Mouse (Mus musculus) stomach, embryonic 14.5 days (tissue): Measurements from ENCODE around the gene Ldb1. TPM values are rescaled to one million over a fixed set of nuclear protein-coding genes. Genes with fewer than 3 reads are reported as not detected.

Experiments used
- ATAC-seq: fragments of 200-750 bp; cut with Nextera tagmentation; 2 replicates; pipeline ENCODE4 v1.8.0; 2017; ENCODE audit warnings: low read depth, moderate TSS enrichment; ENCODE audit not compliant: insufficient number of reproducible peaks, insufficient read depth, low FRiP score
- H3K27ac ChIP-seq: fragments of 300-500 bp; sonication (generic); 2 replicates; pipeline ENCODE4 v1.5.1; 2014; ENCODE audit warnings: mild to moderate bottlenecking, low read length, moderate library complexity, mixed read lengths
- H3K27me3 ChIP-seq: fragments of 300-500 bp; sonication (generic); 2 replicates; pipeline ENCODE4 v1.6.1; 2014; ENCODE audit warnings: low read length, control low read depth, mixed read lengths; ENCODE audit not compliant: control insufficient read depth, insufficient read depth
- H3K36me3 ChIP-seq: fragments of 300-500 bp; sonication (generic); 2 replicates; pipeline ENCODE4 v1.6.1; 2014; ENCODE audit warnings: mild to moderate bottlenecking, control low read depth, low read length, moderate library complexity, mixed read lengths; ENCODE audit not compliant: control insufficient read depth, insufficient read depth
- H3K4me1 ChIP-seq: fragments of 300-500 bp; sonication (generic); 2 replicates; pipeline ENCODE4 v1.6.1; 2014; ENCODE audit warnings: low read length, control low read depth, mixed read lengths; ENCODE audit not compliant: control insufficient read depth, insufficient read depth
- H3K4me2 ChIP-seq: fragments of 300-500 bp; sonication (generic); replicated peaks from 2 replicates; pipeline ENCODE4 v1.6.1; 2014; ENCODE audit warnings: low read depth, low read length, control low read depth
- H3K4me3 ChIP-seq: fragments of 300-500 bp; sonication (generic); 2 replicates; pipeline ENCODE4 v1.5.1; 2014; ENCODE audit warnings: low read depth, low read length, control low read depth
- H3K9ac ChIP-seq: fragments of 300-500 bp; sonication (generic); replicated peaks from 2 replicates; pipeline ENCODE4 v1.6.1; 2014; ENCODE audit warnings: low read depth, mild to moderate bottlenecking, control low read depth, low read length, moderate library complexity, mixed read lengths
- H3K9me3 ChIP-seq: fragments of 300-500 bp; sonication (generic); 2 replicates; pipeline ENCODE4 v1.6.1; 2016; ENCODE audit warnings: low read depth, low read length, control low read depth; ENCODE audit not compliant: control insufficient read depth
- WGBS: fragments of 180-500 bp; shearing (Covaris S2); extraction: QIAGEN DNeasy Blood & Tissue Kit; methylation state at CpG from one replicate; pipeline ENCODE4 v1.1.7; 2014; 5-methylcytosine and 5-hydroxymethylcytosine counted together
- polyA plus RNA-seq: library from polyadenylated mRNA; unstranded; fragments of >200 nt; fragmentation: Nextera tagmentation; extraction: Ambion mirVana; gene quantifications from 2 replicates; pipeline ENCODE4 v1.2.1, GENCODE M21; 2014

Gene Ldb1
- polyA plus RNA-seq, 1 experiment from 2014 or later: 75.9 TPM

DNA sequence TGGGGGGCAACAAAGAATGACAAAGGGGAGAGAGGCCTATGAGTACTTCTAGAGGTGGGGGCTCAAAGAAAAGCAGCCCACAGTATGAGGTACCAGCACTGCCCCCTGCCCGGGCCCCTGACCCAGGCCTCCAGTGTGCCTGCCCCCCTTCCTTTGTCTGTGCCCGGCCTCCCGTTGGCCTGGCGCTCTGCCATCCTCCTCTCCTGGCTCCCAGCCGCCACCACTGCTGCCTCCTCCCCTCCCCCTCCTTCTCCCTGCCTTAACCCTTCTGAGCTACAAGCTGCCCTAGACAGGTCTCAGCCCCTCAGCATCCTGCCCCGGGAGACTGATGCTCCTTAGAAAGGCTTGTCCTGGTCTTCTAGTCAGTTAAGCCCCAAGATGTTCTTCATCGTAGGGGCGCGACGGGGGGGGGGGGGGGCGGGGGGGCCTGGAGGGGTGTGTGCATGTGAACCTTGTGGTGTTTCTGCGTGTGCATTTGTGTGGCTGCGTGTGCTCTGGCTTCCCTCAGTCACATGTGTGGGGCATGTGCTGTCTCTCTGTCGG is 3.0 kb downstream of the Ldb1 start:
- Histone ChIP-seq H3K9ac (peak overlapping the region; percentile 26; the same call in 1 of the 2 replicates), H3K4me3 (peak overlapping the region; percentile 27), H3K36me3 (no peaks in the 10 kb centered on the region), H3K4me1 (peaks cover 62% of the 10 kb centered on the region), H3K4me2 (peak overlapping the region; percentile 82), H3K27ac (peak overlapping the region; percentile 92), H3K9me3 (no peaks in the 10 kb centered on the region), H3K27me3 (no peaks in the 10 kb centered on the region)
- ATAC-seq: peak; percentile 14; the same call in 1 of the 2 replicates
- whole genome bisulfite sequencing: 0% methylated on average over 10 of the region's 14 CpGs

DNA sequence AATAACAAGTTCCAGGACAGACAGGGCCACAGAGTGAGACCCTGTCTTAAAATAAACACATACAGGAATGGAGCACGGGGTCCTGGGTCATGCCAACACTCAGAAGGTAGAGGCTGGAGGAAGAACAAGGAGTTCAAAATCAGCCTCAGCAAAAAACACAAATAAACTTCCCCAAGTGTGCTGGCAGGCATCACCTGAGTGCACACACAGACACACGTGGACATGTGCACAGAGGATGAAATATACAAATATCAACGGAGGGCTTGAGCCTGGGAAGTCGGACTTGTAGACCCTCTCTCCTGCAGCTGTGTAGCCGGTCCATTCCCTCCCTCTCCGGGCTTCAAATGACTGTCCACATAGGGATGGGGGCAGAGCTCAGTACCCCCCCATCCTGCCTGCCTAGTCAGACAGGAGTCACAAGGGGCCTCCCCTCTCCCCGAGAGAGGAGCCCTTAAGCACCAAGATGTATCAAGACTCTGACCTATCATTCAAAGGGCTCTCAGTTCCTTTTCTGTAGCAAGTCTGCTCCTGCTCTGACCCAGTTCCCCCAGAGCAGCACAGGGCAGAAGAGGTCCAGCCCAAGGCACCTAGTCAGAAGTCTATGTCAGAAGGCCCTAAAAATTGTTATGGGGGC is 3.6 kb downstream of the Ldb1 start:
- Histone ChIP-seq H3K36me3 (peaks cover 3% of the 10 kb centered on the region; the same call in 1 of the 2 replicates), H3K9me3 (no peaks in the 10 kb centered on the region), H3K9ac (peak overlapping the region; percentile 26; the same call in 1 of the 2 replicates), H3K27me3 (no peaks in the 10 kb centered on the region), H3K27ac (peak overlapping the region; percentile 92), H3K4me2 (peak overlapping the region; percentile 82), H3K4me1 (peaks cover 63% of the 10 kb centered on the region), H3K4me3 (peak overlapping the region; percentile 27)
- 14% methylated on average over 7 of the region's 7 CpGs for WGBS
- ATAC-seq: no peak

- no peaks in the 10 kb centered on the region for H3K9me3 ChIP-seq
- H3K4me2 ChIP-seq: peak overlapping the region; percentile 98
- no peak overlapping the region for H3K9ac ChIP-seq
- H3K27me3 ChIP-seq: no peaks in the 10 kb centered on the region
- peaks cover 14% of the 10 kb centered on the region for H3K36me3 ChIP-seq
- 35% methylated on average over 14 of the region's 14 CpGs for WGBS
- no peak for ATAC-seq
- H3K27ac ChIP-seq: peak overlapping the region; percentile 95
- H3K4me3 ChIP-seq: peak overlapping the region; percentile 90
- peaks cover 62% of the 10 kb centered on the region for H3K4me1 ChIP-seq
These were observed 4.7 kb downstream of the Ldb1 start for GRCm38 (mm10) chr19:46040149-46040902.

DNA sequence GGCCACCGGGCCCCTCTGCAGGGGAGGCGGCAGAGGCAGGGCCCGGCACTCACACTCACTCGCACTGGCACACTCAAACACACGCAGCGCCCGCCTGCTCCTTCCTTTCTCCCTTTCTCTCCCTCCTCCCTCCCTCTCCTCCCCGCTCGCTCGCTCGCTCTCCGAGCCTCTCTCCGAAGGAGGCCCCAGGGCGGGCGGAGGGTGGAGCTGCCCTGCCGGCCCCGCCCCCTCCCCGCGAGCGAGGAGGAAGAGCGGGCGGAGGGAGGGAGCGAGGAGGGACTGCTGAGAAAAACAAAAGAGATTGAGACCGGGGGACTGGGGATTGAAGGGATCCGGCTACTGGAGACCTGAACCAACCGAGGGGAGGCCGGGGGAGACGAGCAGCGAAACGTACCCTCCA is 5.5 kb downstream of the Ldb1 start:
- H3K4me2 ChIP-seq: peak overlapping the region; percentile 98
- ATAC-seq: peak; percentile 80
- H3K27ac ChIP-seq: peak overlapping the region; percentile 95
- no peaks in the 10 kb centered on the region for H3K27me3 ChIP-seq
- peak overlapping the region; percentile 94 for H3K9ac ChIP-seq
- peaks cover 62% of the 10 kb centered on the region for H3K4me1 ChIP-seq
- peaks cover 23% of the 10 kb centered on the region for H3K36me3 ChIP-seq
- no peaks in the 10 kb centered on the region for H3K9me3 ChIP-seq
- peak overlapping the region; percentile 90 for H3K4me3 ChIP-seq
- 2% methylated on average over 13 of the region's 30 CpGs for WGBS

- no peaks in the 10 kb centered on the region for H3K27me3 ChIP-seq
- H3K27ac ChIP-seq: peak overlapping the region; percentile 95
- peak overlapping the region; percentile 94 for H3K9ac ChIP-seq
- H3K4me2 ChIP-seq: peak overlapping the region; percentile 98
- peak; percentile 5; the same call in 1 of the 2 replicates for ATAC-seq
- H3K36me3 ChIP-seq: peaks cover 29% of the 10 kb centered on the region
- WGBS: 2% methylated on average over 14 of the region's 17 CpGs
- peak overlapping the region; percentile 90 for H3K4me3 ChIP-seq
- H3K9me3 ChIP-seq: no peaks in the 10 kb centered on the region
- H3K4me1 ChIP-seq: peaks cover 59% of the 10 kb centered on the region
These were observed 6.2 kb downstream of the Ldb1 start for GRCm38 (mm10) chr19:46038851-46039260.

DNA sequence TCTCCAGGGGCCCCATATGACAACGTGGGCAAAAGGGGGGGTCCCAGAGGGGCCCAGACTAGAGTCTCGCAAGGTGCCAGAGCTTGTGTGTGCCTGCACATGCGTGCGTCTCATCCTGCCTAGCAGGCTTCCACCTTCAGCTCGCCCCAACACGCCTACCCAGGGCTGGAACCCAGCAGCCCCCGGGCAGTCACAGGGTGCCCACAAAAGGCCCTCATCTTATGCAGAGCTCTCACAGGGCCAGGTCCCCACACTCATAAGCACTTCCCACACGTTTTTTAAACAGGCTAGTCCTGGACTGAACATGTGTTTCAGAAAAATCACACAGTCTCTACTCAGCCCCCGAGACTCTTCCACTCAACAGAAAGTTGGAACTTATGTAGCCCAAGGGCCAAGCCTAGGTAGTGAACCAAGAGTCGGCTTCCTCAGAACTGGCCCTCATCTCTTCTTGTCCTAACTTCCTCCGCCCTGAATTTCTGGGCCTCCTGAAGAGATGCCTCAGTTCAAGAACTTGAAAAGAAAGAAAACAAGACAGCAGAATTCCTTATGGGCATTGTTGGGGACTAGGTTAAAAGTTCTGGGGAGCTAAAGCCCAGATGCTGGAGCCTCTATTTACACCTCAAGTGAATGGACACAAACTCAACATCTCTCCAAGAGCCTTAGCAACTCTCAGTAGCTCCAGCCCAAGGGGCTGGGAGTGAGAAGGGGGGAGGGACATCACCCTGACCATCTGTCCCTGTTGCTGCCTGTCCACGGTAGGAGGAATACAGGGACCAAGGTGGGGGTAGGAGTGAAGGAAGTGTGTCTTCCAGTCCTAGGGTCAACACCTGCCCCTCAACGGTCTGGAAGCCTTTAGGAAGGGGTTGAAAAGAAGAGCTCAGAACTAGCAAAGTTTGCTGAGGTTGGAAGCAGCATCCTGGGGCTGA is 6.8 kb downstream of the Ldb1 start:
- Histone ChIP-seq H3K4me3 (peak overlapping the region; percentile 90), H3K4me2 (peak overlapping the region; percentile 98), H3K9ac (peak overlapping the region; percentile 94), H3K9me3 (no peaks in the 10 kb centered on the region), H3K27me3 (no peaks in the 10 kb centered on the region), H3K4me1 (peaks cover 52% of the 10 kb centered on the region), H3K36me3 (peaks cover 35% of the 10 kb centered on the region), H3K27ac (peak overlapping the region; percentile 95)
- 5% methylated on average over 13 of the region's 13 CpGs for WGBS
- ATAC-seq: no peak

DNA sequence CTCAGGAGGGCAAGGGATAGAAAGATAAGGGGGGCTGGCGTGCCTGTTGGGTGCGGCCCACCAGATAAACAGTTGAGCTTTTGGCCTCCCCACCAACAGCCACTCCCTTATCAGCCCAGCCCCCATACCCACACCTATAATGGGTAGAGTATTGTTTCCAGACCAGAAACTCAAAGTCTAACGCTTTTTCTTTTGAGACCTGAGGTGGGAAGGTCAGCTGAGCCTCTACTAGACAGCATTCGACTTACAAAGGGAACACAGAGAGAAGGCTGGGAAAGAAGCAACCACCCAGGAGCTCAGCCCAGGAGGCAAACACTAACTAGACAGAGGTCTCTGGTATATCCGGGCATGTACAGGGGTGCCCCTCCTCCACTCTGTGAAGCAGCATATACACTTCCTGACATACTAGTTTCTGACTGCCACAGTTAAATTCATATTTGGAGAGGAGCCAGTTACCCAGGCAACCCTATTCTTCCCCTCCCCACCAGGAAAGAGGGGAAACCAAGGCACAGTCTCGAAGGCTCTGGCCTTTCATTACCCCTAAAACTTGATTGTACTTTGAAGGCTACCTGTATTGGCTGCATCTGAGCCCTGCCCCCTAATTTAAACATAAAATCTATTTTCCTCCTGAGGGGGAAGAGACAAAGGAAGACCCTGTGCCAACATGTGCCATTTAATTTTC is 7.6 kb downstream of the Ldb1 start:
- Histone ChIP-seq H3K27me3 (no peaks in the 10 kb centered on the region), H3K9ac (peak overlapping the region; percentile 94), H3K9me3 (no peaks in the 10 kb centered on the region), H3K27ac (peak overlapping the region; percentile 95; the same call in 1 of the 2 replicates), H3K36me3 (peaks cover 43% of the 10 kb centered on the region), H3K4me1 (peaks cover 44% of the 10 kb centered on the region), H3K4me2 (peak overlapping the region; percentile 98), H3K4me3 (peak overlapping the region; percentile 90)
- ATAC-seq: no peak
- WGBS: 15% methylated on average over 6 of the region's 6 CpGs
